Mouse (Mus musculus) kidney, adult 2 months (tissue): ENCODE measurements around the gene Tmed2.

Experiments
- CTCF ChIP-seq: fragments of 200-500 bp; conservative IDR thresholded peaks from 2 replicates; pipeline ENCODE4 v1.5.1; 2011; ENCODE audit warnings: low read depth, mild to moderate bottlenecking, control low read depth, low read length, moderate library complexity, mixed read lengths; ENCODE audit not compliant: insufficient read depth, insufficient read length
- POLR2A ChIP-seq: fragments of 200-500 bp; IDR thresholded peaks from one replicate; pipeline ENCODE4 v1.6.1; 2011; ENCODE audit warnings: low read depth, low read length, control low read depth

GRCm38 (mm10) chr5:124496614-124497514, 43.6 kb upstream of the Tmed2 start:
- TF ChIP-seq POLR2A (no peak), CTCF (no peak)
